Mouse (Mus musculus) lung, adult 2 months (tissue): ENCODE measurements at regions not wholly inside any gene's neighbourhood (a gene's known extent, or its start where the extent isn't known, plus 50 kb on each side); places are given as distances from the start of the nearest gene placed in this dataset.

Experiments used
- CTCF ChIP-seq: fragments of 200-500 bp; IDR thresholded peaks from 2 replicates; pipeline ENCODE4 v1.5.1; 2011; ENCODE audit warnings: mild to moderate bottlenecking, low read length, control low read depth; ENCODE audit not compliant: insufficient read depth
- POLR2A ChIP-seq: fragments of 200-500 bp; IDR thresholded peaks from 2 replicates; pipeline ENCODE4 v1.6.1; 2011; ENCODE audit warnings: low read depth, mild to moderate bottlenecking, control low read depth, low read length, borderline replicate concordance; ENCODE audit errors: extremely low read depth

DNA sequence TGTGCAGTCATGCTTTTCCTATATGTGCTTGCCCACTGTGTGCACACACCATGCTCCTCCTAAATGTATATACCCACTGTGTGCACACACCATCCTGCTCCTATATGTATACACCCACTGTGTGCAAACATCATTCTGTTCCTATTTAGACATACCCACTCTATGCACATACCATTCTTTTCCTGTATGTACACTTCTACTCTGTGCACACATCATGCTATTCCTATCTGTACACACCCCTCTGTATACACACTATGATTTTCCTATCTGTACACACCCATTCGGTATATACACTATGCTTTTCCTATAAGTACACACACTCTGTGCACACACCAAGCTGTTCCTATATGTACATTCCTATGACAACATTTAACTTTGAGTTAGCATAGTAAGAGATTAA, 288.5 kb downstream of the Gm11361 start:
- TF ChIP-seq CTCF (no peak), POLR2A (no peak)
